Mouse (Mus musculus): ENCODE results near the gene Gm8126.
"Not testable (repeated sequence)": the region's sequence is repeated elsewhere in the genome, so short reads cannot be mapped to it uniquely, and the experiment has no call there.

GRCm38 (mm10) chr14:43273161-43273560 lies 14.7 kb downstream of the Gm8126 start:
- TF ChIP-seq ZNF384 (IDR thresholded peaks at IDR 0.05; ENCODE audit: low read depth, low read length); USF2 (IDR thresholded peaks at IDR 0.05; ENCODE audit: borderline replicate concordance in 1 of 2, insufficient read depth in 1 of 2, low read depth in 1 of 2, low read length in 2 of 2); SIN3A (IDR thresholded peaks at IDR 0.05; ENCODE audit: low read length); CTCF (IDR thresholded peaks at IDR 0.05 in 2 of 3, conservative IDR thresholded peaks at IDR 0.05 in 1 of 3; ENCODE audit: control insufficient read depth in 1 of 3, insufficient read depth in 1 of 3, low read depth in 2 of 3, low read length in 3 of 3, poor library complexity in 1 of 3, severe bottlenecking in 1 of 3); MAX (IDR thresholded peaks at IDR 0.05; ENCODE audit: low read length): not testable (repeated sequence)
